Mouse (Mus musculus) small intestine, adult 2 months (tissue): Measurements from ENCODE around the gene Etnk1. TPM values are rescaled to one million over a fixed set of nuclear protein-coding genes. Genes with fewer than 3 reads are reported as not detected.

Experiments used
- H3K27ac ChIP-seq: fragments of 200-500 bp; 2 replicates; pipeline ENCODE4 v1.5.1; 2012; ENCODE audit warnings: low read depth, low read length, control low read depth, inconsistent platforms; ENCODE audit not compliant: insufficient read depth
- H3K27me3 ChIP-seq: fragments of 200-500 bp; 2 replicates; pipeline ENCODE4 v1.6.1; 2012; ENCODE audit warnings: mild to moderate bottlenecking, moderate library complexity, low read length, inconsistent platforms; ENCODE audit not compliant: control insufficient read depth, insufficient read depth
- H3K36me3 ChIP-seq: fragments of 200-500 bp; 2 replicates; pipeline ENCODE4 v1.6.1; 2012; ENCODE audit warnings: mild to moderate bottlenecking, low read length, control low read depth, inconsistent platforms; ENCODE audit not compliant: control insufficient read depth, insufficient read depth
- H3K4me1 ChIP-seq: fragments of 200-500 bp; 2 replicates; pipeline ENCODE4 v1.6.1; 2012; ENCODE audit warnings: low read length, inconsistent platforms, mixed read lengths; ENCODE audit not compliant: control insufficient read depth, insufficient read depth, insufficient read length
- H3K4me3 ChIP-seq: fragments of 200-500 bp; 2 replicates; pipeline ENCODE4 v1.5.1; 2012; ENCODE audit warnings: low read depth, mild to moderate bottlenecking, control low read depth, inconsistent platforms, low read length, moderate library complexity
- CTCF ChIP-seq: fragments of 200-500 bp; IDR thresholded peaks from 2 replicates; pipeline ENCODE4 v1.5.1; 2012; ENCODE audit warnings: low read depth, mild to moderate bottlenecking, control low read depth, inconsistent platforms, low read length, moderate library complexity, mixed read lengths; ENCODE audit not compliant: insufficient replicate concordance, insufficient read length; ENCODE audit errors: extremely low read depth
- POLR2A ChIP-seq: fragments of 200-500 bp; IDR thresholded peaks from 2 replicates; pipeline ENCODE4 v1.6.1; 2012; ENCODE audit warnings: low read depth, mild to moderate bottlenecking, control low read depth, inconsistent platforms, low read length, moderate library complexity
- WGBS: fragments of 180-500 bp; shearing (Covaris S2); methylation state at CpG from one replicate; pipeline ENCODE4 v1.1.7; 2018; 5-methylcytosine and 5-hydroxymethylcytosine counted together
- polyA plus RNA-seq: library from polyadenylated mRNA; depleted of rRNA; stranded (reverse); fragments of >200 nt; gene quantifications from 2 replicates; pipeline ENCODE4 v1.2.3, GENCODE M21; 2012

The Etnk1 gene
- polyA plus RNA-seq, 1 experiment: 77.7 TPM

- Histone ChIP-seq H3K27ac (no peak overlapping the region), H3K4me3 (no peak overlapping the region), H3K4me1 (no peaks in the 10 kb centered on the region), H3K27me3 (no peaks in the 10 kb centered on the region), H3K36me3 (peaks cover 43% of the 10 kb centered on the region)
- TF ChIP-seq POLR2A (no peak), CTCF (no peak)
- WGBS: 78% methylated on average over 10 of the region's 10 CpGs
Observed at GRCm38 (mm10) chr6:143193166-143193565, 26.1 kb downstream of the Etnk1 start.

DNA sequence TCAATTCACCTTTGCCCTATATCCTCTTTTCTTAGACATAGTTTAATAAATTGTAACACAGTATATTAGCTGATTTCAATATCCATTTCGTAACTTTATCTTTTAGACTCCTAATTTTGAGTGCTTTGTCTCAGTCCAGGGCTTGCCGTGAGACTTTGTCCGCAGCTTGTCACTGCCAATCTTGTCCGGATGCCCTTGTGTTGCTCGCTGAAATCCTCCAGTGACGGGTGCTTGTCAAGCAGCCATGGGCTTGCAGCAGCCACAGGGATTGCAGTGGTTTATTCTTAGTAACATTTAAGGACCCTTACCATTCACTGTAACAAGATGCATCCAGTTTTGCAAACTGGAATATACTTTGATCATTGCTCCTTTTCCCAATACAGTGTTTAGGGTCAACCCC, 26.6 kb downstream of the Etnk1 start:
- WGBS: 94% methylated on average over 6 of the region's 6 CpGs
- no peak overlapping the region for H3K27ac ChIP-seq
- no peaks in the 10 kb centered on the region for H3K4me1 ChIP-seq
- TF ChIP-seq CTCF (no peak), POLR2A (no peak)
- peaks cover 44% of the 10 kb centered on the region for H3K36me3 ChIP-seq
- H3K27me3 ChIP-seq: no peaks in the 10 kb centered on the region
- no peak overlapping the region for H3K4me3 ChIP-seq

DNA sequence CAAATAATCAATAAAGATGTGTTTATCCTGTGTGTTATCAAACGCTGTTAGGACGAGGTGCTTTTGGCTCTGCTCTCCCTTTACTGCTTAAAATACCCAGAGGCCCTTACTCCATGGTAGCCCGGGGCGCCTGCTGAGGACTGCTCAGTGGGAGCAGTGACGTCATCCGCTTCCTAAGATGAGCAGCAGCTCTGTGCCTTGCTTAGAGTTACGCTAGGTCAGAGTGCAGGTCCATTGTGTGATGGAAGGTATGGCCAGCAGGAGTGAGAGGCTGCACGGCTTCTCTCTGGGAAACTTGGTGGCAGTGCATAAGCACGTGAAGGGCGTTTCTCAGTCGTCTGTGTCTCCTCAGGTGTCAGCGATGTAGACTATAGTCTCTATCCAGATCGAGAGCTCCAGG, 30.0 kb downstream of the Etnk1 start:
- Histone ChIP-seq H3K36me3 (peaks cover 57% of the 10 kb centered on the region), H3K4me3 (no peak overlapping the region), H3K4me1 (no peaks in the 10 kb centered on the region), H3K27ac (no peak overlapping the region), H3K27me3 (no peaks in the 10 kb centered on the region)
- WGBS: 86% methylated on average over 13 of the region's 13 CpGs
- no peak for TF ChIP-seq POLR2A
- TF ChIP-seq CTCF: no peak

DNA sequence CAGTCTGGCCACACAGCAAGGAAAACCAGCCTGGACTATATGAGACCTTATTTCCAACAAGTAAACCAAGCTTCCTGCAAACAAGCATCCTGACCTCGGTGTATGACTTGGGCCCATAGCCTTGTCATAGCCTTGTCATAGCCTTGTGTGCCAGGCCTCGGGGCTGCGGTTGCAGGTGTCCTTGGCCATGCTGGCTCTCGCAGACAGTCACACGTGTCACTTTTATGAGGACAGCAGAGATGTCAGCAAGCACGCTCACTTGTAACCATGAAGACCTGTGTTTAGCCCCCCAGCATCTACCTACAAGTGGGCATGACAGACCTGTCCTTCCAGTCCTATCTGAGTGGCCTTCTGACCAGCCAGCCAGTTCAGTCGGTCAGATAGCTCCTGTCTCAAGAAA, 31.4 kb downstream of the Etnk1 start:
- H3K4me1 ChIP-seq: no peaks in the 10 kb centered on the region
- 90% methylated on average over 7 of the region's 7 CpGs for WGBS
- H3K36me3 ChIP-seq: peaks cover 55% of the 10 kb centered on the region
- no peak overlapping the region for H3K27ac ChIP-seq
- no peak for TF ChIP-seq CTCF
- no peak for TF ChIP-seq POLR2A
- H3K27me3 ChIP-seq: no peaks in the 10 kb centered on the region
- no peak overlapping the region for H3K4me3 ChIP-seq

DNA sequence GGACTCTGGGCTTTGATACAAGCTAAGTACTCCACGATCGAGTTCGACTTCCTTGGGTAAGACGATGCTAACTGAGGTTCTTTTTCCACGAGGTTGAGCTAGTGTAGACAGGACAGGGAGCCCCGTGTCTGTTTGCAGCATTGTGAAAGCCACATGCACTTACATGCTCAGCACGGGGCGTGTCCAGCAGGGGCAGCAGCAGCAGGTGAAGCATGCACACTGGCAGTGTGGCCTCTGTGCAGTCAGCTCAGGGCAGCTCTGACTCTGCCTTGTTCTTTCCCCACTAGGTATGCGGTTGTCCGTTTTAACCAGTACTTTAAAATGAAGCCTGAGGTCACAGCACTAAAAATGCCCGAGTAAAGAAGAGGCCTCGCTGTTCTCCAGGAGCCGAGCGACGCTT, 36.1 kb downstream of the Etnk1 start:
- H3K4me3 ChIP-seq: no peak overlapping the region
- TF ChIP-seq POLR2A (no peak), CTCF (no peak)
- H3K36me3 ChIP-seq: peaks cover 41% of the 10 kb centered on the region
- no peaks in the 10 kb centered on the region for H3K4me1 ChIP-seq
- 87% methylated on average over 15 of the region's 15 CpGs for whole genome bisulfite sequencing
- no peak overlapping the region for H3K27ac ChIP-seq
- no peaks in the 10 kb centered on the region for H3K27me3 ChIP-seq

DNA sequence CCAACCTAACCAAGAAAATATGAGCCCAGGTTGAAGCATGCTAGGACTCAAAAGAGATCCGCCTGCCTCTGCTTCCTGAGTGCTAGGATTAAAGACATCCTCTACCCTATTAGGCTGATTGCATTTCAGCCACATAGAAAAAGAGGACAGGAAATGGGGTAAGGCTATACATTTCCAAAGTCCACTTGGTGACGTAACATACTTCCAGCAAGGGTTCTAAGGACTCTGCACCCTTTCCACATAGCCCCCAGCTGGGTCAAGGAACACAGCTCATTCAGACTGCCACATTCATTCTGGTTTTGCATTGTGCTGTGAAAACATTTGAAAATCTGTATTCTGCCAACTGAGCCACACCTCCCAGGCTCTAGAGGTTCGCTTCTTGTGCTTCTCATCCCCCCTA, 41.9 kb downstream of the Etnk1 start:
- peaks cover 19% of the 10 kb centered on the region for H3K36me3 ChIP-seq
- H3K27me3 ChIP-seq: no peaks in the 10 kb centered on the region
- no peak overlapping the region for H3K4me3 ChIP-seq
- no peaks in the 10 kb centered on the region for H3K4me1 ChIP-seq
- WGBS: 96% methylated on average over 3 of the region's 3 CpGs
- H3K27ac ChIP-seq: no peak overlapping the region
- TF ChIP-seq POLR2A (no peak), CTCF (no peak)

DNA sequence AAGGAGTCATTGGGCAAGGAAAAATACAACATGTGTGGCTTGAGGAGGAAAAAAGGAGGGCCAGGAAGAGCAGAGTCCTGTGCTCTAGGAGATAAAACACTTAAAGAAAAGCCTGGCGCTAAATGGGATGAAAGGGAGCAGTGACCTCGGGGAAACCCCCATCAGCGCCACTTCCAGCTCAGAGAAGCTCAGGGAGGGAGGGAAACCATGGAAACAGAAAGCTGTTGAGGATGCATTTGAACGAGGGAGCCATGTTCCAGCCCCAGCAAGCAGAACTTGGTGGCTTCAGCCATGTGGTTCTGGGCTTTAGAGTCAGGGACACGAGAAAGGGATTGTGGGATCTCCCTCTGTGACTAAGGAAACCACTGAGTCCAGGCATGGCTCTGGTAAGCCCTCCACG, 45.7 kb downstream of the Etnk1 start:
- H3K27me3 ChIP-seq: no peaks in the 10 kb centered on the region
- 89% methylated on average over 6 of the region's 6 CpGs for WGBS
- peaks cover 1% of the 10 kb centered on the region; the same call in 1 of the 2 replicates for H3K36me3 ChIP-seq
- no peak overlapping the region for H3K27ac ChIP-seq
- no peaks in the 10 kb centered on the region for H3K4me1 ChIP-seq
- H3K4me3 ChIP-seq: no peak overlapping the region
- TF ChIP-seq CTCF (no peak), POLR2A (no peak)

- Histone ChIP-seq H3K4me3 (no peak overlapping the region), H3K27me3 (no peaks in the 10 kb centered on the region), H3K36me3 (peaks cover 1% of the 10 kb centered on the region; the same call in 1 of the 2 replicates), H3K27ac (no peak overlapping the region), H3K4me1 (no peaks in the 10 kb centered on the region)
- 94% methylated on average over 6 of the region's 6 CpGs for WGBS
- TF ChIP-seq POLR2A (no peak), CTCF (no peak)
Observed at GRCm38 (mm10) chr6:143213461-143213860, 46.4 kb downstream of the Etnk1 start.
